ENCODE assay signal across 12 mouse cellular contexts in the genomic region with DNA sequence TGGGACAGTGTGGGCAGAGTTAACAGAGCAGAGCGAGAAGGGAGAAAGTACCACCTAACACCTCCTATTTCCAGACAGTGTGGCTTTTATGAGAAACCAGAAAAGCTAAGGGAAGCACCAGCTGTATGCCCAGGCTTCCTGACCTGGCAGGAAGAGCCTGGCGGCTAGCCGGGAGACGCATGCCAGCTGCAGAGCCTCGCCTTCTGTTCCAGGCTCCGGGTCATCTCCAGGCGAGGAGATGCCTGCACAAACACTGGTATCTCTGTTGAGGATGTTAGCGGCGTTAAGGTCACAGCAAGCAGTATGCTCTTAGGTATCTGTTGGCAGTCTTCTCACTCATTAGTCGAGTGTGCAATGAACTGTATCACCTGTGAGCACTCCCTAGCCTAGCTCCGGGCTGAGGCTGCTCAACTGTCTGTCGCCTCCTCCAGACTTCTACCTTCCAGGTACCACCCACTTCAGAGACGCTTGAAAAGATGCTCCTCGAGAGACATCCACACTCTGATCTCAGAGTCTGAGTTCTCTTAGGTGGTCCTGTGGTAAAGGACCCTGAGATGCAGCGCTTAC. TPM values are rescaled to one million over a fixed set of nuclear protein-coding genes. Genes with fewer than 3 reads are reported as not detected.
DNase-seq lines count a peak whose midpoint lies in the region; ATAC-seq and TF ChIP-seq lines count a peak whose summit lies in the region.
"Had no signal": no experiment of that assay in that cellular context is flagged by ENCODE, and none has a peak within 500 bp of the region (broad histone marks: within the 10 kb centered on the region; RNA-seq: fewer than 3 reads in every experiment).

No protein-coding gene starts in this region.

- no peaks in the 10 kb centered on the region for H3K9me3 ChIP-seq in midbrain, embryonic 16.5 days (replicated peaks; ENCODE audit: control insufficient read depth, low read length, poor library complexity, severe bottlenecking)
- H3K9me3 ChIP-seq: embryonic facial prominence, embryonic 15.5 days had no signal

- intact Hi-C loops in left cerebral cortex, postnatal 4 days (cut with DNase I) = no loop called here

- no peak overlapping the region for H3K27ac ChIP-seq in thymus, adult 2 months (ENCODE audit: control insufficient read depth, insufficient read depth, low read length)
- no peak overlapping the region for H3K27ac ChIP-seq in midbrain, embryonic 16.5 days (ENCODE audit: low read length)
- H3K27ac ChIP-seq: embryonic facial prominence, embryonic 15.5 days; liver, embryonic 14.5 days had no signal

- TF ChIP-seq POLR2A in thymus, adult 2 months (IDR thresholded peaks at IDR 0.05; ENCODE audit: control insufficient read depth, extremely low read depth, insufficient read depth, low read length, poor library complexity) = no peak

- no peak for ATAC-seq in midbrain, embryonic 16.5 days

- no peak for TF ChIP-seq CTCF in thymus, adult 2 months (IDR thresholded peaks at IDR 0.05; ENCODE audit: borderline replicate concordance, control insufficient read depth, extremely low read depth, insufficient read depth, low read length, poor library complexity)

- peaks cover 7% of the 10 kb centered on the region for H3K4me1 ChIP-seq in thymus, adult 2 months (replicated peaks; ENCODE audit: control insufficient read depth, insufficient read depth, low read length)
- no peaks in the 10 kb centered on the region for H3K4me1 ChIP-seq in midbrain, embryonic 16.5 days (ENCODE audit: control insufficient read depth, insufficient read depth, low read length)
- H3K4me1 ChIP-seq: embryonic facial prominence, embryonic 15.5 days had no signal

- peak; percentile 81 for DNase-seq in left cerebral cortex, postnatal 4 days
- no peak for DNase-seq in left cerebral cortex, adult 11 months (ENCODE audit: low spot score)
- DNase-seq in cerebellum, adult 11 months = peak; percentile 68
- peak; percentile 66 for DNase-seq in gastrocnemius, postnatal 10 days
- peak; percentile 35 for DNase-seq in kidney, postnatal 14 days
- DNase-seq in layer of hippocampus, adult 11-12 months (ENCODE audit: low spot score) = no peak
- DNase-seq in thymus, adult 2 months = no peak
- DNase-seq: heart, postnatal 36 days; right cerebral cortex, adult 18-20 months had no signal

- H3K4me2 ChIP-seq in midbrain, embryonic 16.5 days (ENCODE audit: low read length) = no peak overlapping the region
- H3K4me2 ChIP-seq: embryonic facial prominence, embryonic 15.5 days had no signal

- no peak overlapping the region for H3K9ac ChIP-seq in midbrain, embryonic 16.5 days (ENCODE audit: low read depth, low read length)
- H3K9ac ChIP-seq: embryonic facial prominence, embryonic 15.5 days; liver, embryonic 14.5 days had no signal

- no peaks in the 10 kb centered on the region for H3K27me3 ChIP-seq in thymus, adult 2 months (ENCODE audit: control insufficient read depth, insufficient read depth, low read length)
- no peaks in the 10 kb centered on the region for H3K27me3 ChIP-seq in midbrain, embryonic 16.5 days (ENCODE audit: control insufficient read depth, insufficient read depth, low read depth, low read length)
- H3K27me3 ChIP-seq: embryonic facial prominence, embryonic 15.5 days had no signal

- H3K4me3 ChIP-seq in thymus, adult 2 months (ENCODE audit: control insufficient read depth, insufficient read depth, low read length) = no peak overlapping the region
- H3K4me3 ChIP-seq in midbrain, embryonic 16.5 days (ENCODE audit: low read depth, low read length) = no peak overlapping the region
- H3K4me3 ChIP-seq: embryonic facial prominence, embryonic 15.5 days had no signal

- 52% methylated on average over 15 of the region's 15 CpGs for WGBS in thymus, adult 2 months
- WGBS in midbrain, embryonic 16.5 days = 73% methylated on average over 15 of the region's 15 CpGs

- H3K36me3 ChIP-seq in thymus, adult 2 months (ENCODE audit: control insufficient read depth, insufficient read depth, low read length) = no peaks in the 10 kb centered on the region
- H3K36me3 ChIP-seq in midbrain, embryonic 16.5 days (ENCODE audit: control insufficient read depth, insufficient read depth, low read length) = no peaks in the 10 kb centered on the region
- H3K36me3 ChIP-seq: embryonic facial prominence, embryonic 15.5 days had no signal

RNA-seq across cellular contexts. Expression of gene Pemt, which starts 27.7 kb away (rescaled TPM):
- 1 to 10 TPM; 6.7 to 7.5 TPM for total RNA-seq in left cerebral cortex, postnatal 4 days (2021)
- 1 to 10 TPM; 3.0 to 4.0 TPM for total RNA-seq in gastrocnemius, postnatal 10 days (2021)
- polyA plus RNA-seq in thymus, adult 2 months (2012; rRNA removed) = 10.6 and 10.7 TPM in 2 replicates
- 7.6 and 9.4 TPM in 2 replicates for polyA plus RNA-seq in midbrain, embryonic 16.5 days (2015; fragmentation: Nextera tagmentation; extraction: Ambion mirVana)

RNA-seq across cellular contexts. Expression of gene Rai1, which starts 30.8 kb away (rescaled TPM):
- 10 to 100 TPM; 85.9 to 92.3 TPM for total RNA-seq in left cerebral cortex, postnatal 4 days (2021)
- 10 to 100 TPM; 27.7 to 37.6 TPM for total RNA-seq in gastrocnemius, postnatal 10 days (2021)
- polyA plus RNA-seq in thymus, adult 2 months (2012; rRNA removed) = 205 and 240 TPM in 2 replicates
- polyA plus RNA-seq in midbrain, embryonic 16.5 days (2015; fragmentation: Nextera tagmentation; extraction: Ambion mirVana) = 25.0 and 26.5 TPM in 2 replicates

Comparison
In these comparisons a context has a peak if more than half of its experiments do, and no peak if none do; other contexts are left out.
1. DNase-seq: peak in left cerebral cortex, postnatal 4 days (single experiment), cerebellum, adult 11 months (single experiment), gastrocnemius, postnatal 10 days (single experiment) and kidney, postnatal 14 days (single experiment); none in left cerebral cortex, adult 11 months (single experiment), layer of hippocampus, adult 11-12 months (single experiment) and thymus, adult 2 months (single experiment).